Mouse (Mus musculus) neural tube, embryonic 12.5 days (tissue): ENCODE measurements around the gene Nrp2. TPM values are rescaled to one million over a fixed set of nuclear protein-coding genes. Genes with fewer than 3 reads are reported as not detected.

ENCODE experiments used
- ATAC-seq: fragments of 200-750 bp; cut with Nextera tagmentation; 2 replicates; pipeline ENCODE4 v1.8.0; 2017; ENCODE audit warnings: low read depth, mild to moderate bottlenecking, moderate TSS enrichment, moderate library complexity; ENCODE audit not compliant: low FRiP score
- H3K27ac ChIP-seq: fragments of 300-500 bp; sonication (generic); 2 replicates; pipeline ENCODE4 v1.5.1; 2016
- H3K27me3 ChIP-seq: fragments of 300-500 bp; sonication (generic); replicated peaks from 2 replicates; pipeline ENCODE4 v1.6.1; 2016; ENCODE audit warnings: mild to moderate bottlenecking
- H3K36me3 ChIP-seq: fragments of 300-500 bp; sonication (generic); 2 replicates; pipeline ENCODE4 v1.6.1; 2016; ENCODE audit warnings: mild to moderate bottlenecking
- H3K4me1 ChIP-seq: fragments of 300-500 bp; sonication (generic); 2 replicates; pipeline ENCODE4 v1.6.1; 2016
- H3K4me2 ChIP-seq: fragments of 300-500 bp; sonication (generic); replicated peaks from 2 replicates; pipeline ENCODE4 v1.6.1; 2016; ENCODE audit warnings: mild to moderate bottlenecking
- H3K4me3 ChIP-seq: fragments of 300-500 bp; sonication (generic); 2 replicates; pipeline ENCODE4 v1.5.1; 2016
- H3K9ac ChIP-seq: fragments of 300-500 bp; sonication (generic); 2 replicates; pipeline ENCODE4 v1.6.1; 2016; ENCODE audit warnings: mild to moderate bottlenecking
- H3K9me3 ChIP-seq: fragments of 300-500 bp; sonication (generic); 2 replicates; pipeline ENCODE4 v1.6.1; 2016; ENCODE audit warnings: mild to moderate bottlenecking
- WGBS: fragments of 180-500 bp; shearing (Covaris S2); methylation state at CpG from one replicate; pipeline ENCODE4 v1.1.7; 2016; 5-methylcytosine and 5-hydroxymethylcytosine counted together
- polyA plus RNA-seq: library from polyadenylated mRNA; unstranded; fragments of >200 nt; fragmentation: Nextera tagmentation; extraction: Ambion mirVana; gene quantifications from 2 replicates; pipeline ENCODE4 v1.2.1, GENCODE M21; 2016

The Nrp2 gene
- polyA plus RNA-seq, 1 experiment from 2014 or later: 44.6 TPM

GRCm38 (mm10) chr1:62732036-62732435, 29.0 kb downstream of the Nrp2 start:
- Histone ChIP-seq H3K4me3 (no peak overlapping the region), H3K9me3 (no peaks in the 10 kb centered on the region), H3K9ac (no peak overlapping the region), H3K4me1 (peaks cover 12% of the 10 kb centered on the region), H3K36me3 (no peaks in the 10 kb centered on the region), H3K27me3 (peaks cover 6% of the 10 kb centered on the region; the same call in 1 of the 2 replicates), H3K27ac (no peak overlapping the region), H3K4me2 (no peak overlapping the region)
- ATAC-seq: no peak
- 83% methylated on average over 6 of the region's 6 CpGs for WGBS

- Histone ChIP-seq H3K36me3 (peaks cover 12% of the 10 kb centered on the region), H3K27ac (no peak overlapping the region), H3K27me3 (peaks cover 6% of the 10 kb centered on the region; the same call in 1 of the 2 replicates), H3K9ac (no peak overlapping the region), H3K9me3 (no peaks in the 10 kb centered on the region), H3K4me2 (no peak overlapping the region), H3K4me3 (no peak overlapping the region), H3K4me1 (peaks cover 9% of the 10 kb centered on the region)
- ATAC-seq: no peak
- 72% methylated on average over 5 of the region's 5 CpGs for WGBS
Observed at GRCm38 (mm10) chr1:62734420-62734931, 31.4 kb downstream of the Nrp2 start.

DNA sequence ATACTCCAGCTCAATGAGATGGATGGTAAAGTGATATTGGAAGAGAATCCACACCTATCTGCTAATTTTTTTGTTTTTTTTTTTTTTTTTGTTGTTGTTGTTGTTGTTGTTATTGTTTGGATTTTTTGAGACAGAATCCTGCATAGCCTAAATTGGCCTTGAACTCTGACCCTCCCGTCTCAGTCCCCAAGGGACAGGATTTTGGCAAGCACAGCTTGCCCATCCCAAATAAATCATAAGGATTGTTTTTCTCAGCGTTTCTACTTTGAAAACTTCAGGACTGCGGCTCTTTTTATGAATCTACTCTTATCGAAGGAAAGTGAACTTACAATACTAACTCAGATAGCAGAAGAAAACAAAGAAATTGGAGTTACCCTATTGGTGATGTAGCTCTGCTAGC, 31.9 kb downstream of the Nrp2 start:
- H3K36me3 ChIP-seq: peaks cover 15% of the 10 kb centered on the region
- 84% methylated on average over 4 of the region's 4 CpGs for WGBS
- no peak overlapping the region for H3K9ac ChIP-seq
- H3K27ac ChIP-seq: no peak overlapping the region
- H3K4me1 ChIP-seq: peaks cover 9% of the 10 kb centered on the region
- H3K9me3 ChIP-seq: no peaks in the 10 kb centered on the region
- no peak overlapping the region for H3K4me3 ChIP-seq
- peaks cover 6% of the 10 kb centered on the region; the same call in 1 of the 2 replicates for H3K27me3 ChIP-seq
- no peak for ATAC-seq
- no peak overlapping the region for H3K4me2 ChIP-seq

GRCm38 (mm10) chr1:62735835-62736234, 32.8 kb downstream of the Nrp2 start:
- H3K27ac ChIP-seq: no peak overlapping the region
- H3K4me3 ChIP-seq: no peak overlapping the region

GRCm38 (mm10) chr1:62736455-62737012, 33.4 kb downstream of the Nrp2 start:
- Histone ChIP-seq H3K27ac (no peak overlapping the region), H3K9me3 (no peaks in the 10 kb centered on the region), H3K36me3 (peaks cover 15% of the 10 kb centered on the region), H3K4me1 (peaks cover 9% of the 10 kb centered on the region), H3K27me3 (peaks cover 6% of the 10 kb centered on the region; the same call in 1 of the 2 replicates), H3K4me2 (no peak overlapping the region), H3K9ac (no peak overlapping the region), H3K4me3 (no peak overlapping the region)
- 48% methylated on average over 8 of the region's 8 CpGs for WGBS
- ATAC-seq: no peak

More at GRCm38 (mm10) chr1:62735835-62736234, 32.8 kb downstream of the Nrp2 start:
- no peaks in the 10 kb centered on the region for H3K9me3 ChIP-seq
- H3K9ac ChIP-seq: no peak overlapping the region
- no peak overlapping the region for H3K4me2 ChIP-seq
- peaks cover 9% of the 10 kb centered on the region for H3K4me1 ChIP-seq
- peaks cover 6% of the 10 kb centered on the region; the same call in 1 of the 2 replicates for H3K27me3 ChIP-seq
- ATAC-seq: no peak
- H3K36me3 ChIP-seq: peaks cover 15% of the 10 kb centered on the region
- 79% methylated on average over 4 of the region's 4 CpGs for WGBS

GRCm38 (mm10) chr1:62738165-62738564, 35.1 kb downstream of the Nrp2 start:
- Histone ChIP-seq H3K36me3 (peaks cover 15% of the 10 kb centered on the region), H3K27ac (no peak overlapping the region), H3K27me3 (peaks cover 10% of the 10 kb centered on the region; the same call in 1 of the 2 replicates), H3K4me1 (peaks cover 21% of the 10 kb centered on the region), H3K4me2 (no peak overlapping the region), H3K9me3 (no peaks in the 10 kb centered on the region), H3K9ac (no peak overlapping the region), H3K4me3 (no peak overlapping the region)
- no peak for ATAC-seq
- 78% methylated on average over 11 of the region's 11 CpGs for WGBS

GRCm38 (mm10) chr1:62742092-62742491, 39.0 kb downstream of the Nrp2 start:
- peaks cover 12% of the 10 kb centered on the region; the same call in 1 of the 2 replicates for H3K27me3 ChIP-seq
- no peak overlapping the region for H3K9ac ChIP-seq
- no peaks in the 10 kb centered on the region for H3K9me3 ChIP-seq
- H3K4me2 ChIP-seq: no peak overlapping the region
- WGBS: 8% methylated on average over 3 of the region's 3 CpGs
- H3K4me1 ChIP-seq: peaks cover 23% of the 10 kb centered on the region
- ATAC-seq: no peak
- peaks cover 43% of the 10 kb centered on the region for H3K36me3 ChIP-seq
- no peak overlapping the region for H3K27ac ChIP-seq
- H3K4me3 ChIP-seq: no peak overlapping the region

GRCm38 (mm10) chr1:62743064-62743694, 40.1 kb downstream of the Nrp2 start:
- H3K27ac ChIP-seq: no peak overlapping the region

GRCm38 (mm10) chr1:62745889-62746288, 42.8 kb downstream of the Nrp2 start:
- H3K4me3 ChIP-seq: no peak overlapping the region
- no peak overlapping the region for H3K9ac ChIP-seq
- H3K27ac ChIP-seq: no peak overlapping the region
- WGBS: 92% methylated on average over 8 of the region's 8 CpGs
- no peaks in the 10 kb centered on the region for H3K9me3 ChIP-seq
- peaks cover 12% of the 10 kb centered on the region; the same call in 1 of the 2 replicates for H3K27me3 ChIP-seq
- no peak overlapping the region for H3K4me2 ChIP-seq
- no peak for ATAC-seq
- H3K4me1 ChIP-seq: peaks cover 29% of the 10 kb centered on the region
- H3K36me3 ChIP-seq: peaks cover 37% of the 10 kb centered on the region

More at GRCm38 (mm10) chr1:62743064-62743694, 40.1 kb downstream of the Nrp2 start:
- H3K4me1 ChIP-seq: peaks cover 18% of the 10 kb centered on the region
- H3K9me3 ChIP-seq: no peaks in the 10 kb centered on the region
- no peak overlapping the region for H3K4me2 ChIP-seq
- no peak overlapping the region for H3K4me3 ChIP-seq
- no peak overlapping the region for H3K9ac ChIP-seq
- peaks cover 12% of the 10 kb centered on the region; the same call in 1 of the 2 replicates for H3K27me3 ChIP-seq
- peaks cover 52% of the 10 kb centered on the region for H3K36me3 ChIP-seq
- 11% methylated on average over 8 of the region's 8 CpGs for WGBS
- ATAC-seq: 0 out of 2 replicates have a peak, but pooled peaks have one; percentile 65

- H3K27me3 ChIP-seq: peaks cover 8% of the 10 kb centered on the region; the same call in 1 of the 2 replicates
- no peak overlapping the region for H3K9ac ChIP-seq
- H3K36me3 ChIP-seq: peaks cover 37% of the 10 kb centered on the region
- H3K27ac ChIP-seq: no peak overlapping the region
- H3K9me3 ChIP-seq: no peaks in the 10 kb centered on the region
- WGBS: 56% methylated on average over 10 of the region's 10 CpGs
- ATAC-seq: no peak
- peaks cover 37% of the 10 kb centered on the region for H3K4me1 ChIP-seq
- H3K4me3 ChIP-seq: no peak overlapping the region
- no peak overlapping the region for H3K4me2 ChIP-seq
Observed at GRCm38 (mm10) chr1:62747421-62748111, 44.5 kb downstream of the Nrp2 start.

DNA sequence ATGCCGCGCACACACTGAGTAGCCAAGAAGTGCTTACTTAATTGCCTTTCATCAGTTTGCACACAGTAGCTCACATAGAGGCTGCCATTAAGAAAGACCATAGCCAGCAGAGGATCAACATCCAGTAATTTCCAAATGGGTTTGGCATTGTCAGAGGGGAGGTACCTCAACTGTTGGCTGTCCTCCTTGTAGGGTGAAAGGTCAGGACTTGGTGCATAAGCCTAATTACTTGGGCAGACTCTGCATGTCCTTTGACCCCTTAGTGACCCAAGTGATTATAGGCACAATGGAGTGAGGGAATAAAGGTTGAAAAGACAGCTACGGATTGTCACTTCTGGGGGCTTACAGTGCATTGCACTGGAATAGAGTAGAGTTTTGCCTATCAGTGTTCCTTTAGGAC, 45.3 kb downstream of the Nrp2 start:
- Histone ChIP-seq H3K4me1 (peaks cover 39% of the 10 kb centered on the region), H3K36me3 (peaks cover 37% of the 10 kb centered on the region), H3K27me3 (peaks cover 8% of the 10 kb centered on the region; the same call in 1 of the 2 replicates)

DNA sequence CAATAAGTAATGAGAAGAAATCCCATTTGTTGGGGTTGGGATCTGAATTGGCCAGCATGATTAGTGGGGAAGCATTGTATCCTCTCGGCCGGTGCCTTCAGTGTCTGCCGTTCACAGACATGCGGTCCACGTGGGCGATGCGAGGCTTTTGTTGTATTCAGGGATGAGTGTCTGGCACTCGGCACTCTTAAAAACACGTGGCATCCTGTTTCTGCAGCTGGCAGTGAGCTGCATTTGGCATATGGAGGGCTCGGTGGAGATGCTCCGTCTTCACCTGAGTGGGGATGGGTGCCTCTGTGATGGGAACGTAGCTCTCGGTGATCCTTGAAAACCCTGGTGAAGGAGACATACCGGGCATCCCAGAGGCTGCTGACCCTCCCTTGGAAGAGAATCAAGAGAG, 46.6 kb downstream of the Nrp2 start:
- no peak overlapping the region for H3K27ac ChIP-seq
- H3K36me3 ChIP-seq: peaks cover 31% of the 10 kb centered on the region
- H3K27me3 ChIP-seq: peaks cover 8% of the 10 kb centered on the region; the same call in 1 of the 2 replicates
- no peak overlapping the region for H3K9ac ChIP-seq
- no peaks in the 10 kb centered on the region for H3K9me3 ChIP-seq
- no peak for ATAC-seq
- peaks cover 49% of the 10 kb centered on the region for H3K4me1 ChIP-seq
- H3K4me3 ChIP-seq: no peak overlapping the region
- 52% methylated on average over 14 of the region's 14 CpGs for WGBS
- no peak overlapping the region for H3K4me2 ChIP-seq

More for the DNA sequence above, 45.3 kb downstream of the Nrp2 start:
- Histone ChIP-seq H3K4me3 (no peak overlapping the region), H3K27ac (no peak overlapping the region), H3K4me2 (no peak overlapping the region), H3K9me3 (no peaks in the 10 kb centered on the region), H3K9ac (no peak overlapping the region)
- 57% methylated on average over 3 of the region's 3 CpGs for WGBS
- ATAC-seq: no peak
